Mouse (Mus musculus) cerebellum, postnatal 10 days (tissue): ENCODE measurements around the gene Zic5.

Experiments
- DNase-seq, 2 experiments: peaks; one replicate each; pipeline ENCODE4 v3.0.0; 2021; ENCODE audit warnings: mixed read lengths in 2 of 2

The Zic5 gene

DNA sequence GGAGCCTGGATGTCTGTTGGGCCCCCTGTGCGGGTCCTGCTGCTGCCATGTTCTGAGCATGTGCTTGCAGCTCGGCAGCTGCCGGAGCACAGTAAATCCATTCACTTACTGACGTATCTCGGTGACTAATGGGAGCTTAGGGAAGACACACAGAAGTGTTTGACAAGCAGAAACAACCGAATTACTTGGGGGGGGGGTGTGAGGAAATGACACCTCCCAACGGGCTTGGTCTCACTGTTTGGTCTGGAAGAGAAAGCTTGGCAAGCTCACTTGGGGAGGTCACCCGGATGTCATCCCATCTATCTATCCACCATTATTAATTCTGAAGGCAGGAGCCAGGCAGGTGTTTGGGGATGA is 38.3 kb downstream of the Zic5 start:
- DNase-seq, result peak in 1 of 2 experiments; percentile 54

DNA sequence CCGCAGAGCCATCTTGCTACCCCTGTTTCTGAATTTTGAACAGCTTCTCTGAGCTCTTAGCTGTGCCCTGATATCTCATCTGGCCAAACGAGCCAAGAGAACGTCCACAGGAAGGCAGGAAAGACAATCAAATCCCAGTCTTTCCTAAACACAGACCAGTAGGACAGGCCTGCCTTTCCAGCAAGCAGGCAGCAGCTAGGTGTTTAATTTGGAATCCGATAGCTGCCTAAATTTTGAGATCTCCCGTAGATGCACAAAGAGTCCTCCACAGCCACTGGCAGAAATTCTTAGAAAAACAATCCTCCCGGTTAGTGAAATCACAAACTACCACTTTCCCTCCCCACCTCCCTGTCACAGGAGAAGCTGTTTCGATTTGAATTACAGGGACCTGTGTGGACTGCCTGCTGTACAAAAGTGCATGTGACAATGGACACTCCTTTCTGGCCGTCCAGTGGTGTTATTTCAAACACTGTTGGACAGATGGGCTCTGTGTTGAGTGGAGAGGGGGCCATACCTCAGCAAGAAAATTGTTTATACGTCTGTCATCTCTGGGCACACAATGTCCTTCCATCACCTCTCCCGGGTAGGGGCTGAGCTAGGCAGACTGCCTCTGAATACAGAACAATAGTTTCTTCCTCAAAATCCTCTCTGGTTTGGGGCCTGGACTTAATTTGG is 38.8 kb downstream of the Zic5 start:
- peak in 1 of 2 experiments; percentile 61 for DNase-seq

DNA sequence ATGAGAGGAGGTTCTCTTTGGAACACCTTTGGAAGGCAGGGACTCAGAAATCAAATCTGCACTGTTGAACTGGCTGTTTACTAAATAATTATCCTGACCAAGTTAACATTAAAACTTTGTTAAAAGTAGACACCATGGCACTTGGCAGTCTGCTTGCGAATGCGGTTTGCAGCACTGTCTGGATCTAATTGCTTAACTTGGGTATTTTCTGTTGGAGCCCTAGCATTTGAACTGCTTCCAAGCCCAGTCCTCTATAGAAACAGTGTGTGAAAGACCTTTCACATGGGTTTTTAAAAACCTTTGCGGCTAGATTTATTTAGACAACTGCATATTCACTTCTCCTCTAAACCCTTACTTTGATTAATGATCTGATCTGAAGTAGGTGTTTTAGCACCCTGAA is 41.0 kb downstream of the Zic5 start:
- no peak for DNase-seq

DNA sequence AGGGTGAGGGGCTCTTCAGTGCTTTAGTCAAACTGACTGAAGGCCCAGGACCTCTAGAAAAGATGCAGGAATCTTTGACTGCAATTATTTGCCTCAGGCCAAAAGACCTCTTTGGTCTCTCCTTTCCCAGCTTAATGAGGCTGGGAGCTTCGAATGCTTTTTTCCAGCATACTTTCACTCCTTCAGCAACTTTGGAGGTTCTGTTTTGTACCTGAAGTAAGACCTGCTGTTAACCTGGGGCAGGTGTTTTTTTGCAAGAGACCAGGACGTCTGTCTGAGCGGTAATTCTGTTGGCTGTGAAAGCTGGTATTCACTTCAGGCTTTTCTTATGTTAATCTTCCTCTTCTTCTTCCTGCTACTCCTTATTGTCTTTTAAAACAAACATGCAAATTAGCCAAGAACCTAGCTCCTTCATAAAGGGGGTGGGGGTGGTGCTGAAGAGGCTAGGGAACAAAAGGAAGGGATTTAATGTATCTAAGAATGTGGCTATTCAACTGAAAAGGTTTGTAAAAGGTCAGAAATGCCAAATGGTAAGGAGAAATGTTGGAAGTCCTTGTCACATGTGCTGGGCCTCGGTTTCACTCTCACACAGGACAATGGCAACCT is 49.2 kb downstream of the Zic5 start:
- no peak for DNase-seq

DNA sequence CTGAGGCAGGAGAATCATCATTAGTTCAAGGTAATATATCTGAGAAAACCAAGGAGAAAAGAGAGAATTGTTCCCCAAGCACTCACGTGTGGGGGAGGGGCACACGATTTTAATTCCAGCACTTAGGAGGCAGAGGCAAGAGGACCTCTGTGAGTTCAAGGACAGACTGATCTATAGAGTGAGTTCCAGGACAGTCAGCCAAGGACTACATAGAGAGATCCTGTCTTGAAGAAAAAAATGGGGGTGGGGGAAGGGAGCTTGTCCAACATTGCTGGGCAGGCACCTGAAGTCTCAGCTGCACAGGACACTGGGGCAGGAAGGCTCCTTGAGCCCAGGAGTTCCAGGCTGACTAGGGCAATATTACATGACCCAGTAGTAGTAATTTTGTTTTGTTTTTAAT is 50.7 kb downstream of the Zic5 start:
- no peak for DNase-seq

DNA sequence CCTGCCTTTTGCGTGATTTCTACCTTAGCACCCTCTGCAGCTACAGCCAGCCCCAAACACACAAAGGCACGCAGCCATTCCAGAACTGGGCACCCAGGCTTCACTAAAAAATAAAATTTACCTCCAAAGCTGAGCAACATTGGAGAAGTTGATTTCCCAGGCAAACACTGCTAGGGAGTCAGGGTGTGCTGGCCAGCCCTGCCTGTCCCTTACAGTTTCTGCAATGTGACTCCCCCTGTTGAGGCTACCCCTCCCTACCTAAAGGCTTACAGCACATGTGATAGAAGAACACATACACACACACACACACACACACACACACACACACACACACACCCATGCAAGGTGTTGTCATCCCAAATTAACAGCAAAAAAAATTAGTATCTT is 51.9 kb downstream of the Zic5 start:
- DNase-seq, result no peak

DNA sequence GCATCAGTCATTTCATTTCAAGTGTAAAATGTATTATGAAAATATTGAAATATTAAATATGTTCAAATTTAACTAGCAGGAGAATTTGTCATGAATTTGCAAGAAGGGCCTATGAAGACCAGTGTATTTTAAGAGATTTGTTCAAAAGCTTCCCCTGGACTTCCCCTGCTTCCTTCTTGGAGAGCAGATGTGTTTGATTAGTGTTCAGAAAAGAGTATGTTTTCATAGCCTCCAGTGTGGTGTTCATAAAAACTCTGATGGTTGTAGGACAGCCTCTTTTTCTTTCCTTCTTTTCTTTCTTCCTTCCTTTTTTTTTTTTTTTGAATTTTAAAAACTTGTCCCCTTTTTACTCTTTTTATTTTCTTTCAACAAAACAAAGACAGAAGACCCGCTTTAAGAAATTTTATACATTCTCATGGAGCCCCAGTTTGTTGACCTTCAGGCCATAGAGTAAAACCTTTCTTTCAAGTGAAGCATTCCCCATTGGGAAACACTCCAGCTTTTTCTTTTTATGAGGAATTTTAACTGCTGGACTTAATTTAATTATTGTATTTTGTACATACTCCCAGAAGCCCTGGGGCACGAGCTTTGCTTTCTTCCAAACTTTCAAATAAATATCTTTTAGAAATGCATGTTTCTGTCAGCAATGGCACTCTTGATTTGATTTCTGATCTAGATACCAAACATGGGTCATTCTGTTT is 52.5 kb downstream of the Zic5 start:
- no peak for DNase-seq
